Mouse (Mus musculus) ES-Bruce4 (cell line): ENCODE measurements around the gene Adamts13.

Experiments used
- CTCF ChIP-seq: IDR thresholded peaks from one replicate; pipeline ENCODE4 v1.8.1; 2011; ENCODE audit warnings: low read depth, low read length
- EP300 ChIP-seq: IDR thresholded peaks from 2 replicates; pipeline ENCODE4 v1.6.1; 2011; ENCODE audit warnings: low read depth, low read length; ENCODE audit not compliant: insufficient read depth
- POLR2A ChIP-seq: IDR thresholded peaks from one replicate; pipeline ENCODE4 v1.8.1; 2011; ENCODE audit warnings: low read length; ENCODE audit not compliant: insufficient read depth

DNA sequence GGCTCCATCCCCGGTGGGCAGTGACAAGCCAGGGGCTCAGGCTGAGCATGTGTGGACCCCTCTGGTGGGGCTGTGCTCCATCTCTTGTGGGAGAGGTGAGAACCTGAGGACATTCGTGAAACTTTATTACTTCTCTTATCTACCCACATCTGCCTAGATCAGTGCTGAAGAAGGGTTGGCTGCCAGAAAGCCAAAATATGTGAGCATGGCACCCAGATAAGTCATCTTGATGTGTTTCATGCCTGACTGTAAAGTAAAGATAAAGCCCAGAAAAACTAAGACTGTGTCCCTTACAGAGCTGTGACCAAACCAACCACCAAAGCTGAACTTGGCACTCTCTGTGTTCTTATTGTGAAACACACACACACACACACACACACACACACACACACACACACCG is 20.7 kb downstream of the Adamts13 start:
- no peak for TF ChIP-seq CTCF
- TF ChIP-seq POLR2A = no peak
- no peak for TF ChIP-seq EP300
